Mouse (Mus musculus) heart, postnatal 0 days (tissue): ENCODE measurements around the gene Csf3. TPM values are rescaled to one million over a fixed set of nuclear protein-coding genes. Genes with fewer than 3 reads are reported as not detected.

ENCODE experiments used
- ATAC-seq: fragments of 200-750 bp; cut with Nextera tagmentation; 2 replicates; pipeline ENCODE4 v1.8.0; 2017; ENCODE audit warnings: low read depth, moderate number of reproducible peaks, moderate library complexity; ENCODE audit not compliant: insufficient read depth
- DNase-seq: peaks from one replicate; pipeline ENCODE4 v3.0.0-alpha.2; 2016; ENCODE audit warnings: low spot score
- H3K27ac ChIP-seq: fragments of 300-500 bp; sonication (generic); 2 replicates; pipeline ENCODE4 v1.5.1; 2014; ENCODE audit warnings: low read depth, mild to moderate bottlenecking
- H3K27me3 ChIP-seq: fragments of 300-500 bp; sonication (generic); 2 replicates; pipeline ENCODE4 v1.6.1; 2014; ENCODE audit warnings: low read length, mixed read lengths; ENCODE audit not compliant: control insufficient read depth, insufficient read depth
- H3K36me3 ChIP-seq: fragments of 300-500 bp; sonication (generic); replicated peaks from 2 replicates; pipeline ENCODE4 v1.6.1; 2014; ENCODE audit warnings: low read length, mixed read lengths; ENCODE audit not compliant: control insufficient read depth, insufficient read depth
- H3K4me1 ChIP-seq: fragments of 300-500 bp; sonication (generic); 2 replicates; pipeline ENCODE4 v1.6.1; 2014; ENCODE audit warnings: antibody characterized with exemption; ENCODE audit not compliant: control insufficient read depth, insufficient read depth
- H3K4me2 ChIP-seq: fragments of 300-500 bp; sonication (generic); 2 replicates; pipeline ENCODE4 v1.6.1; 2014; ENCODE audit warnings: low read depth, mild to moderate bottlenecking, low read length, moderate library complexity
- H3K4me3 ChIP-seq: fragments of 300-500 bp; sonication (generic); 2 replicates; pipeline ENCODE4 v1.5.1; 2014; ENCODE audit warnings: low read depth, low read length
- H3K9ac ChIP-seq: fragments of 300-500 bp; sonication (generic); replicated peaks from 2 replicates; pipeline ENCODE4 v1.6.1; 2014; ENCODE audit warnings: low read depth, low read length, mixed read lengths
- H3K9me3 ChIP-seq: fragments of 300-500 bp; sonication (generic); replicated peaks from 2 replicates; pipeline ENCODE4 v1.6.1; 2016; ENCODE audit warnings: low read length; ENCODE audit not compliant: control insufficient read depth
- CTCF ChIP-seq: IDR thresholded peaks from 2 replicates; pipeline ENCODE4 v1.5.1; 2016; ENCODE audit warnings: antibody characterized with exemption, control low read depth, low read depth
- EP300 ChIP-seq: IDR thresholded peaks from 2 replicates; pipeline ENCODE4 v1.6.1; 2016; ENCODE audit warnings: antibody characterized with exemption, low read depth
- WGBS: fragments of 180-500 bp; shearing (Covaris S2); extraction: QIAGEN DNeasy Blood & Tissue Kit; methylation state at CpG from one replicate; pipeline ENCODE4 v1.1.7; 2014; 5-methylcytosine and 5-hydroxymethylcytosine counted together
- polyA plus RNA-seq: library from polyadenylated mRNA; unstranded; fragments of >200 nt; fragmentation: Nextera tagmentation; extraction: Ambion mirVana; gene quantifications from 2 replicates; pipeline ENCODE4 v1.2.1, GENCODE M21; 2015
- total RNA-seq: library from RNA; depleted of rRNA; stranded (reverse); fragments of >200 nt; gene quantifications from 2 replicates; pipeline ENCODE4 v1.2.3, GENCODE M21; 2014; ENCODE audit warnings: low replicate concordance

The Csf3 gene
- total and polyA plus RNA-seq, 2 experiments from 2014 or later = 0.23 TPM; not detected in 1

GRCm38 (mm10) chr11:98707401-98708281 lies 6.6 kb downstream of the Csf3 start:
- H3K27ac ChIP-seq = peak overlapping the region; percentile 75
- no peaks in the 10 kb centered on the region for H3K27me3 ChIP-seq
- no peak overlapping the region for H3K4me3 ChIP-seq
- H3K36me3 ChIP-seq = peaks cover 45% of the 10 kb centered on the region
- no peak overlapping the region for H3K9ac ChIP-seq
- ATAC-seq (peak; percentile 48), DNase-seq (peak; percentile 76)
- 68% methylated on average over 22 of the region's 22 CpGs for WGBS
- TF ChIP-seq EP300 (no peak), CTCF (no peak)
- no peaks in the 10 kb centered on the region for H3K9me3 ChIP-seq
- H3K4me2 ChIP-seq = 0 out of 2 replicates have a peak overlapping the region, but pooled peaks have one; percentile 12
- peaks cover 21% of the 10 kb centered on the region for H3K4me1 ChIP-seq

GRCm38 (mm10) chr11:98708282-98708956 lies 7.4 kb downstream of the Csf3 start:
- TF ChIP-seq CTCF (no peak), EP300 (no peak)
- Histone ChIP-seq H3K27ac (peak overlapping the region; percentile 75), H3K27me3 (no peaks in the 10 kb centered on the region), H3K4me2 (0 out of 2 replicates have a peak overlapping the region, but pooled peaks have one; percentile 12), H3K4me3 (no peak overlapping the region), H3K36me3 (peaks cover 52% of the 10 kb centered on the region), H3K9me3 (no peaks in the 10 kb centered on the region), H3K4me1 (peaks cover 21% of the 10 kb centered on the region), H3K9ac (no peak overlapping the region)
- ATAC-seq = peak; percentile 14; the same call in 1 of the 2 replicates
- peak; percentile 67 for DNase-seq
- 64% methylated on average over 19 of the region's 19 CpGs for WGBS

- ATAC-seq = no peak
- Histone ChIP-seq H3K36me3 (peaks cover 56% of the 10 kb centered on the region), H3K4me2 (peak overlapping the region; percentile 8; the same call in 1 of the 2 replicates), H3K4me3 (no peak overlapping the region), H3K4me1 (peaks cover 21% of the 10 kb centered on the region), H3K27ac (peak overlapping the region; percentile 75), H3K27me3 (no peaks in the 10 kb centered on the region), H3K9me3 (no peaks in the 10 kb centered on the region), H3K9ac (no peak overlapping the region)
- 40% methylated on average over 26 of the region's 26 CpGs for WGBS
- TF ChIP-seq CTCF = no peak
- TF ChIP-seq EP300 = no peak
- no peak for DNase-seq
Observed at GRCm38 (mm10) chr11:98709001-98709741, 8.1 kb downstream of the Csf3 start.

- Histone ChIP-seq H3K9ac (no peak overlapping the region), H3K36me3 (peaks cover 55% of the 10 kb centered on the region), H3K4me2 (no peak overlapping the region), H3K4me1 (peaks cover 21% of the 10 kb centered on the region), H3K27ac (peak overlapping the region; percentile 53), H3K4me3 (no peak overlapping the region), H3K9me3 (no peaks in the 10 kb centered on the region), H3K27me3 (no peaks in the 10 kb centered on the region)
- ATAC-seq (peak; percentile 59), DNase-seq (peak; percentile 89)
- no peak for TF ChIP-seq EP300
- peak; percentile 98 for TF ChIP-seq CTCF
- 30% methylated on average over 12 of the region's 12 CpGs for WGBS
Observed at GRCm38 (mm10) chr11:98710416-98711045, 9.5 kb downstream of the Csf3 start.

- 62% methylated on average over 4 of the region's 4 CpGs for whole genome bisulfite sequencing
- Histone ChIP-seq H3K9me3 (no peaks in the 10 kb centered on the region), H3K27ac (peak overlapping the region; percentile 53), H3K4me2 (no peak overlapping the region), H3K4me1 (peaks cover 21% of the 10 kb centered on the region), H3K4me3 (no peak overlapping the region), H3K9ac (no peak overlapping the region), H3K36me3 (peaks cover 54% of the 10 kb centered on the region), H3K27me3 (no peaks in the 10 kb centered on the region)
- ATAC-seq (no peak), DNase-seq (no peak)
- TF ChIP-seq EP300 = no peak
Observed at GRCm38 (mm10) chr11:98711046-98711434, 10.0 kb downstream of the Csf3 start.
